Mouse (Mus musculus): Measurements from ENCODE around the gene Prkcb. TPM values are rescaled to one million over a fixed set of nuclear protein-coding genes. Genes with fewer than 3 reads are reported as not detected.
A peak's percentile ranks its signal among the peaks of the same experiment; 100 is the strongest.

Prkcb gene
- polyA plus RNA-seq, 1 experiment: 502 TPM

DNA sequence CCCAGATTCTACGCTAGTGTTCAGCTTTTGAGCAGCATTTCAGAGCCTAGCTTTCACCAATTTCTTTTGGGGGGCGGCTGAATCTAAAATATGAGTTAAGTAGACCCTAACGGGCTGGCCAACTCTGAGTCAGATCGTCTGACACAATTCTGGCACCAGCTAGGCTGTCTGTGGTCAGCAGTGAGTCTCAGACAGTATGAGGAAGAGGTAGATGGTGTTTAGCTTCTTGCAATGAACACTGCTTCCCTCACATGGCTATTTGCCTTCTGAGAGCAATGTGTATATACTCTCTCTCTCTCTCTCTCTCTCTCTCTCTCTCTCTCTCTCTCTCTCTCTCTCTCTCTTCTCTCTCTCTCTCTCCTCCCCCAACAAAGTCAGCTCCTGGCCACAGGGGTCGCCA lies 344.4 kb downstream of the Prkcb start:
- no peak for DNase-seq (ENCODE audit: extremely low spot score in 1 of 2, low spot score in 1 of 2)

DNA sequence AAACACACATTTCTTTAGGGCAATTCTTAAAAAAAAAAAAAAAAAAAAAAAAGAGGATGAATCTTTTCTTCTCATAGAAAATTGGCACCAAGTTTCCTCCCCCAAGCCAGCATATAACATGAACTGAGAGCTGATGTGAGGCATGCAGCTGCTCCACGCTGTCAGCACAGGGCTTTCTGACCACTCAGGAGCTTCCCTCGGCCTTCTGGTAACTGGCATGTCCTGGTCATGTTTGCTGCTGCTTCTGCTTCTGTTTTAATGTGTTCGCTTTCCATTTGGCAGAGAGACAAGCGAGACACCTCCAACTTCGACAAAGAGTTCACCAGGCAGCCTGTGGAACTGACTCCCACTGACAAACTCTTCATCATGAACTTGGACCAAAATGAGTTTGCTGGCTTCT lies 344.9 kb downstream of the Prkcb start:
- no peak for DNase-seq (ENCODE audit: extremely low spot score in 1 of 2, low spot score in 1 of 2)

GRCm38 (mm10) chr7:122643676-122644075 lies 355.1 kb downstream of the Prkcb start:
- peak; percentile 49 to 63 for DNase-seq (ENCODE audit: extremely low spot score in 1 of 2, low spot score in 1 of 2)

GRCm38 (mm10) chr7:122649306-122649705 lies 360.8 kb downstream of the Prkcb start:
- DNase-seq (ENCODE audit: extremely low spot score in 1 of 2, low spot score in 1 of 2): peak in 1 of 2 experiments; percentile 73

- no peak for DNase-seq (ENCODE audit: extremely low spot score in 1 of 2, low spot score in 1 of 2)
Observed at GRCm38 (mm10) chr7:122652523-122652922, 364.0 kb downstream of the Prkcb start.

DNA sequence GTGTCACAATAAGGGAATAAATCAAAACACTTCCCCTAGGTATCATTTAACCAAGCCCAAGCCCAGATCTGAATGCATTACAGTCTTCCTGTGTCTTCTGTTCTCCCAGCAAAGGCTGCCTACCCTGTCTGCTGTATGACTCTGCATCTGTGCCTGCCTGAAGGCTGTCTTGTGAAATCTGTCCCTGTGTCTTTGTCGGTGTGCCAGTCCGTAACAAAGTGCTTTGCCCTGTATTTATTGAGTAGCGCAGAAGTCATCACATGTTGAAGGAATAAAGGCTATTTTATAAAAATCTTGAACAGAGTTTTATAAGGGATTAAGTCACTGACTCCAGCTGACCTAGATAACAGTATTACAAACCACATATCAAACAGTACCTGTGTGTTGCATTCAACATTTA lies 368.1 kb downstream of the Prkcb start:
- DNase-seq (ENCODE audit: extremely low spot score in 1 of 2, low spot score in 1 of 2): no peak

- DNase-seq (ENCODE audit: extremely low spot score in 1 of 2, low spot score in 1 of 2): no peak
Observed at GRCm38 (mm10) chr7:122657423-122658126, 369.0 kb downstream of the Prkcb start.

- no peak for DNase-seq (ENCODE audit: extremely low spot score in 1 of 2, low spot score in 1 of 2)
Observed at GRCm38 (mm10) chr7:122665311-122666049, 376.9 kb downstream of the Prkcb start.

DNA sequence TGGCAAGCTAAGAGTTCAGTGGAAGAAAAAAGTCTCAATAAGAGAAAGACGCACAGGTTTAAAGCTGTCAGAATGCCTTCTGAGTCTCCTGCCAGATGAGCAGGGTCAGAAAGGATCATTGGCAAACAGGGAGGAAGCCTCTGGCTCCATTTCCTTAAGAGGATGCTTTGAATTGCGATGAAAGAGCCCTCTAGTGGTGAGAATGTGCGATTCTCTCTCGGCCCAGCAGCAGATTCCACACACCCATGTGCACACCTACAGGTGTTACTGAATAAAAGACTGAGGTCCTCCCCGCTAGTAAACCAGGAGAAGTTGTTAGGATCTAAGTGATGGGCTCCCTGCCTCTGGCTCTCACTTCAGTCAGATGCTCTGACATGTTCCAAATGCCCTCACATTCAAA lies 379.4 kb downstream of the Prkcb start:
- peak in 1 of 2 experiments; percentile 72 for DNase-seq (ENCODE audit: extremely low spot score in 1 of 2, low spot score in 1 of 2)

DNA sequence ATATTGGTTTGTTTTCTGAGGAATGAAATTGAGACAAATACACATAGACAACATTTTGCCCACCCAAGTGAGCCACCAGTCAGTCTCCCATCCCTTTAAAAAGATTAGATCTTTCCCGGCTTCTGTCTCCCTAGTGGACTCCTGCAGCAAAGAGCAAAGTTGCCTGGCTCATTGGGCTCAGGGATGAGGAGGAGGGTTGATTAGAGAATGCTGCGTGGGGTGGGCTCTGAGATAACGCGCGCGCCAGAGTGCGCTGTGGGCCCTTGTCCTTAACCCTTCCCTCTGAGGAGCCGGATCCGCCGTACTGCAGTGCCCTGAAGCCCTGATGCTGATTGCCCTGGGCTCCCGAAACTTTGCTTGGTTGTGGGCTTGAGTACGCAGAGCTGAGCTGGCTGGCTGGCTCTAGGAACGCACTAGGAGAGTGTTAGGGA lies 381.9 kb downstream of the Prkcb start, which contains the start of gene Cacng3:
Gene Cacng3 (plus strand): TSS at position 51 of the 431 bp plus-strand sequence.
- DNase-seq (ENCODE audit: extremely low spot score in 1 of 2, low spot score in 1 of 2): no peak

- DNase-seq (ENCODE audit: extremely low spot score in 1 of 2, low spot score in 1 of 2): peak; percentile 49 to 84
Observed at GRCm38 (mm10) chr7:122670873-122671641, 382.5 kb downstream of the Prkcb start.

DNA sequence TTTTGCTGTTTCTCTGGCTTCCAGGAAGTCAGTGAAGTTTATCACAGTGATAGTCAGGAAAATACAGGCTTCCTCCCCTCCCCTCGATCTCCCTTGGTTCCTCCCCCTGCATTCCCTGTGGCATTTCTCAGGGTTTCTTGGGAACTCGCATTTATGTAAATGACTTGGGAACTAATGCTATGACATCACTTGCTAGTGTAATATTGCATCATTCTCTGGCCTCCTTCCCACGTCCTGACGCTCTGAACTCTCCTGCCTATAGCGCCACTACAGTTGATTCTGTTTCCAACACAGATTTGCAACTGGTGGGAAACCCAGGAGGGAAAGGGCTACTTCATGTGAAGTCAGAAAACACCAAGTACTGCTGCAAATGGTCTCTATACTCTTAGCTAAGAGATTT lies 384.4 kb downstream of the Prkcb start:
- DNase-seq (ENCODE audit: extremely low spot score in 1 of 2, low spot score in 1 of 2): peak in 1 of 2 experiments; percentile 75

DNA sequence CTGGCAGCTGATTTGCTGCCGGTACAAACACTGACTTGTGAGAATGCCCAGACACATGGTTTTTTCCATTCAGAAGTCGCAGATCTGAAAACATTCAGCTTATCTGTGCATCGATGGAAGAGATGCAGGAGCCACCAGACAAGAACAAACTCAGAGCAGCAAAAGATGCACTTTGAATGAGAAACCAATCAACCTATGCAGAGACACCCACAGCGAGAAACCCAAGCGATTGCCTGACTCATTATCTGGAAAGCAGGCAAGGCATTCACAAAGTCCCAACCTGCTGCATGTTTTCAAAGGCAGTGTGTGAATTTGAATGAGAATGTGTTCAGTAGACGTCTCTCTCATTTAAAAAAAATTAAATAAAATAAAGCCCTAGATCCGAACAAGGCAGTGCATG lies 386.7 kb downstream of the Prkcb start:
- DNase-seq (ENCODE audit: extremely low spot score in 1 of 2, low spot score in 1 of 2): peak in 1 of 2 experiments; percentile 60

Other genes starting within 250 kb of the Prkcb start
- gene Ubfd1, start 221.6 kb upstream of the Prkcb start, polyA plus RNA-seq (2012; rRNA removed): 40.0 and 42.5 TPM in 2 replicates
- 5.6 and 6.0 TPM in 2 replicates for gene Ears2, start 221.5 kb upstream of the Prkcb start, polyA plus RNA-seq (2012; rRNA removed)
- gene Ndufab1, start 186.9 kb upstream of the Prkcb start, polyA plus RNA-seq (2012; rRNA removed): 231 and 248 TPM in 2 replicates
- gene Palb2, start 155.8 kb upstream of the Prkcb start, polyA plus RNA-seq (2012; rRNA removed): 1.7 and 2.1 TPM in 2 replicates
- 121 and 123 TPM in 2 replicates for gene Dctn5, start 155.7 kb upstream of the Prkcb start, polyA plus RNA-seq (2012; rRNA removed)
- 3.1 and 3.4 TPM in 2 replicates for gene Plk1, start 129.3 kb upstream of the Prkcb start, polyA plus RNA-seq (2012; rRNA removed)
- 0.17 and 0.20 TPM in 2 replicates for gene Ern2, start 102.5 kb upstream of the Prkcb start, polyA plus RNA-seq (2012; rRNA removed)
- 2.2 and 2.7 TPM in 2 replicates for gene Chp2, start 69.3 kb upstream of the Prkcb start, polyA plus RNA-seq (2012; rRNA removed)